Mouse (Mus musculus): ENCODE data around the gene Gpr39. TPM values are rescaled to one million over a fixed set of nuclear protein-coding genes. Genes with fewer than 3 reads are reported as not detected.

The Gpr39 gene
- polyA plus RNA-seq, 1 experiment from 2014 or later, result 0.20 TPM

GRCm38 (mm10) chr1:125694338-125694737, 17.5 kb downstream of the Gpr39 start:
- Histone ChIP-seq H3K4me3 (replicated peaks) (no peak overlapping the region), H3K4me1 (no peaks in the 10 kb centered on the region), H3K27me3 (no peaks in the 10 kb centered on the region), H3K9ac (no peak overlapping the region), H3K27ac (replicated peaks) (no peak overlapping the region), H3K9me3 (replicated peaks) (no peaks in the 10 kb centered on the region), H3K4me2 (replicated peaks) (no peak overlapping the region), H3K36me3 (no peaks in the 10 kb centered on the region)
- 81% methylated on average over 5 of the region's 5 CpGs for WGBS
- no peak for ATAC-seq (ENCODE audit: insufficient number of reproducible peaks, low FRiP score, low TSS enrichment, low read depth)

- H3K4me1 ChIP-seq, result no peaks in the 10 kb centered on the region
- H3K4me2 ChIP-seq (replicated peaks), result no peak overlapping the region
- no peak overlapping the region for H3K9ac ChIP-seq
- no peaks in the 10 kb centered on the region for H3K9me3 ChIP-seq (replicated peaks)
- H3K27me3 ChIP-seq, result no peaks in the 10 kb centered on the region
- no peak overlapping the region for H3K4me3 ChIP-seq (replicated peaks)
- no peak for ATAC-seq (ENCODE audit: insufficient number of reproducible peaks, low FRiP score, low TSS enrichment, low read depth)
- H3K27ac ChIP-seq (replicated peaks), result no peak overlapping the region; the same call in 1 of the 2 replicates
- WGBS, result 78% methylated on average over 4 of the region's 4 CpGs
- H3K36me3 ChIP-seq, result no peaks in the 10 kb centered on the region
Observed at GRCm38 (mm10) chr1:125701101-125701590, 24.4 kb downstream of the Gpr39 start.

- H3K27me3 ChIP-seq, result no peaks in the 10 kb centered on the region
- H3K27ac ChIP-seq (replicated peaks), result no peak overlapping the region
- H3K9ac ChIP-seq, result no peak overlapping the region
- no peaks in the 10 kb centered on the region for H3K4me1 ChIP-seq
- 0 out of 2 replicates have a peak, but pooled peaks have one; percentile 47 for ATAC-seq (ENCODE audit: insufficient number of reproducible peaks, low FRiP score, low TSS enrichment, low read depth)
- no peak overlapping the region for H3K4me3 ChIP-seq (replicated peaks)
- no peak overlapping the region for H3K4me2 ChIP-seq (replicated peaks)
- no peaks in the 10 kb centered on the region for H3K9me3 ChIP-seq (replicated peaks)
- no peaks in the 10 kb centered on the region for H3K36me3 ChIP-seq
- WGBS, result 64% methylated on average over 7 of the region's 7 CpGs
Observed at GRCm38 (mm10) chr1:125701773-125702172, 25.0 kb downstream of the Gpr39 start.

GRCm38 (mm10) chr1:125702326-125702725, 25.5 kb downstream of the Gpr39 start:
- Histone ChIP-seq H3K4me3 (replicated peaks) (no peak overlapping the region), H3K4me2 (replicated peaks) (no peak overlapping the region), H3K36me3 (no peaks in the 10 kb centered on the region), H3K9ac (no peak overlapping the region), H3K27me3 (no peaks in the 10 kb centered on the region), H3K27ac (replicated peaks) (no peak overlapping the region), H3K4me1 (no peaks in the 10 kb centered on the region), H3K9me3 (replicated peaks) (no peaks in the 10 kb centered on the region)
- 80% methylated on average over 8 of the region's 8 CpGs for WGBS
- ATAC-seq (ENCODE audit: insufficient number of reproducible peaks, low FRiP score, low TSS enrichment, low read depth), result no peak

GRCm38 (mm10) chr1:125705412-125705811, 28.6 kb downstream of the Gpr39 start:
- Histone ChIP-seq H3K27me3 (no peaks in the 10 kb centered on the region), H3K9ac (no peak overlapping the region), H3K36me3 (no peaks in the 10 kb centered on the region), H3K4me2 (replicated peaks) (no peak overlapping the region), H3K9me3 (replicated peaks) (no peaks in the 10 kb centered on the region), H3K4me1 (no peaks in the 10 kb centered on the region), H3K27ac (replicated peaks) (no peak overlapping the region), H3K4me3 (replicated peaks) (no peak overlapping the region)
- WGBS, result 85% methylated on average over 3 of the region's 3 CpGs
- no peak for ATAC-seq (ENCODE audit: insufficient number of reproducible peaks, low FRiP score, low TSS enrichment, low read depth)

- no peak for ATAC-seq (ENCODE audit: insufficient number of reproducible peaks, low FRiP score, low TSS enrichment, low read depth)
- H3K27me3 ChIP-seq, result no peaks in the 10 kb centered on the region
- H3K27ac ChIP-seq (replicated peaks), result no peak overlapping the region
- H3K4me3 ChIP-seq (replicated peaks), result no peak overlapping the region
- WGBS, result 65% methylated on average over 3 of the region's 3 CpGs
- H3K4me1 ChIP-seq, result no peaks in the 10 kb centered on the region
- H3K9ac ChIP-seq, result no peak overlapping the region
- no peak overlapping the region for H3K4me2 ChIP-seq (replicated peaks)
- no peaks in the 10 kb centered on the region for H3K36me3 ChIP-seq
- no peaks in the 10 kb centered on the region for H3K9me3 ChIP-seq (replicated peaks)
Observed at GRCm38 (mm10) chr1:125715286-125715685, 38.5 kb downstream of the Gpr39 start.

- Histone ChIP-seq H3K27me3 (no peaks in the 10 kb centered on the region), H3K4me3 (replicated peaks) (no peak overlapping the region), H3K4me2 (replicated peaks) (no peak overlapping the region), H3K27ac (replicated peaks) (no peak overlapping the region), H3K4me1 (no peaks in the 10 kb centered on the region), H3K9me3 (replicated peaks) (no peaks in the 10 kb centered on the region), H3K9ac (no peak overlapping the region), H3K36me3 (no peaks in the 10 kb centered on the region)
- ATAC-seq (ENCODE audit: insufficient number of reproducible peaks, low FRiP score, low TSS enrichment, low read depth), result no peak
- WGBS, result 74% methylated on average over 6 of the region's 6 CpGs
Observed at GRCm38 (mm10) chr1:125716241-125716640, 39.4 kb downstream of the Gpr39 start.

GRCm38 (mm10) chr1:125717906-125718305, 41.1 kb downstream of the Gpr39 start:
- no peak for ATAC-seq (ENCODE audit: insufficient number of reproducible peaks, low FRiP score, low TSS enrichment, low read depth)
- Histone ChIP-seq H3K27me3 (no peaks in the 10 kb centered on the region), H3K9me3 (replicated peaks) (no peaks in the 10 kb centered on the region), H3K4me1 (no peaks in the 10 kb centered on the region), H3K4me2 (replicated peaks) (no peak overlapping the region), H3K36me3 (no peaks in the 10 kb centered on the region), H3K4me3 (replicated peaks) (no peak overlapping the region), H3K27ac (replicated peaks) (no peak overlapping the region), H3K9ac (no peak overlapping the region)
- 85% methylated on average over 5 of the region's 5 CpGs for WGBS

GRCm38 (mm10) chr1:125719127-125719526, 42.3 kb downstream of the Gpr39 start:
- Histone ChIP-seq H3K36me3 (no peaks in the 10 kb centered on the region), H3K4me2 (replicated peaks) (no peak overlapping the region), H3K9me3 (replicated peaks) (no peaks in the 10 kb centered on the region), H3K4me1 (no peaks in the 10 kb centered on the region), H3K4me3 (replicated peaks) (no peak overlapping the region), H3K9ac (no peak overlapping the region), H3K27me3 (no peaks in the 10 kb centered on the region), H3K27ac (replicated peaks) (no peak overlapping the region)
- 59% methylated on average over 6 of the region's 6 CpGs for WGBS
- ATAC-seq (ENCODE audit: insufficient number of reproducible peaks, low FRiP score, low TSS enrichment, low read depth), result no peak

- Histone ChIP-seq H3K9ac (no peak overlapping the region), H3K4me1 (no peaks in the 10 kb centered on the region), H3K27ac (replicated peaks) (no peak overlapping the region), H3K36me3 (no peaks in the 10 kb centered on the region), H3K27me3 (no peaks in the 10 kb centered on the region), H3K4me2 (replicated peaks) (no peak overlapping the region), H3K9me3 (replicated peaks) (no peaks in the 10 kb centered on the region), H3K4me3 (replicated peaks) (no peak overlapping the region)
- ATAC-seq (ENCODE audit: insufficient number of reproducible peaks, low FRiP score, low TSS enrichment, low read depth), result no peak
- 89% methylated on average over 12 of the region's 12 CpGs for WGBS
Observed at GRCm38 (mm10) chr1:125721104-125721758, 44.4 kb downstream of the Gpr39 start.

GRCm38 (mm10) chr1:125724304-125724703, 47.5 kb downstream of the Gpr39 start:
- H3K9ac ChIP-seq, result no peak overlapping the region
- WGBS, result 84% methylated on average over 5 of the region's 5 CpGs
- no peak for ATAC-seq (ENCODE audit: insufficient number of reproducible peaks, low FRiP score, low TSS enrichment, low read depth)
- no peaks in the 10 kb centered on the region for H3K36me3 ChIP-seq
- H3K9me3 ChIP-seq (replicated peaks), result no peaks in the 10 kb centered on the region
- no peaks in the 10 kb centered on the region for H3K4me1 ChIP-seq
- no peak overlapping the region for H3K27ac ChIP-seq (replicated peaks)
- no peaks in the 10 kb centered on the region for H3K27me3 ChIP-seq
- no peak overlapping the region for H3K4me3 ChIP-seq (replicated peaks)
- no peak overlapping the region for H3K4me2 ChIP-seq (replicated peaks)

GRCm38 (mm10) chr1:125729025-125729565, 52.3 kb downstream of the Gpr39 start:
- ATAC-seq (ENCODE audit: insufficient number of reproducible peaks, low FRiP score, low TSS enrichment, low read depth), result peak; percentile 51; the same call in 1 of the 2 replicates
- H3K36me3 ChIP-seq, result no peaks in the 10 kb centered on the region

More at GRCm38 (mm10) chr1:125729025-125729565, 52.3 kb downstream of the Gpr39 start:
- Histone ChIP-seq H3K4me2 (replicated peaks) (no peak overlapping the region), H3K9me3 (replicated peaks) (no peaks in the 10 kb centered on the region), H3K27ac (replicated peaks) (no peak overlapping the region), H3K4me1 (no peaks in the 10 kb centered on the region), H3K4me3 (replicated peaks) (no peak overlapping the region), H3K27me3 (no peaks in the 10 kb centered on the region), H3K9ac (no peak overlapping the region)
- 64% methylated on average over 6 of the region's 6 CpGs for WGBS

All from embryonic facial prominence, embryonic 15.5 days (tissue).